Mouse (Mus musculus) stomach, postnatal 0 days (tissue): ENCODE data around the gene Meis2. TPM values are rescaled to one million over a fixed set of nuclear protein-coding genes. Genes with fewer than 3 reads are reported as not detected.
A peak's percentile ranks its signal among the peaks of the same experiment; 100 is the strongest.

ENCODE experiments used
- ATAC-seq: fragments of 200-750 bp; cut with Nextera tagmentation; 2 replicates; pipeline ENCODE4 v1.8.0; 2017; ENCODE audit not compliant: low FRiP score, low TSS enrichment
- DNase-seq: peaks from one replicate; pipeline ENCODE4 v3.0.0-alpha.2; 2016; ENCODE audit warnings: low spot score
- H3K27ac ChIP-seq: fragments of 300-500 bp; sonication (generic); replicated peaks from 2 replicates; pipeline ENCODE4 v1.5.1; 2014; ENCODE audit warnings: mild to moderate bottlenecking, control low read depth
- H3K27me3 ChIP-seq: fragments of 300-500 bp; sonication (generic); 2 replicates; pipeline ENCODE4 v1.6.1; 2014; ENCODE audit warnings: low read length; ENCODE audit not compliant: control insufficient read depth, insufficient read depth
- H3K36me3 ChIP-seq: fragments of 300-500 bp; sonication (generic); 2 replicates; pipeline ENCODE4 v1.6.1; 2014; ENCODE audit warnings: low read length, mixed read lengths; ENCODE audit not compliant: control insufficient read depth, insufficient read depth
- H3K4me1 ChIP-seq: fragments of 300-500 bp; sonication (generic); replicated peaks from 2 replicates; pipeline ENCODE4 v1.6.1; 2014; ENCODE audit warnings: antibody characterized with exemption; ENCODE audit not compliant: control insufficient read depth, insufficient read depth
- H3K4me2 ChIP-seq: fragments of 300-500 bp; sonication (generic); replicated peaks from 2 replicates; pipeline ENCODE4 v1.6.1; 2014; ENCODE audit warnings: low read depth, mild to moderate bottlenecking, control low read depth, moderate library complexity
- H3K4me3 ChIP-seq: fragments of 300-500 bp; sonication (generic); 2 replicates; pipeline ENCODE4 v1.5.1; 2014; ENCODE audit warnings: low read depth, low read length, control low read depth
- H3K9ac ChIP-seq: fragments of 300-500 bp; sonication (generic); 2 replicates; pipeline ENCODE4 v1.6.1; 2014; ENCODE audit warnings: mild to moderate bottlenecking, low read length, control low read depth, mixed read lengths
- H3K9me3 ChIP-seq: fragments of 300-500 bp; sonication (generic); 2 replicates; pipeline ENCODE4 v1.6.1; 2016; ENCODE audit warnings: low read length; ENCODE audit not compliant: control insufficient read depth
- CTCF ChIP-seq: IDR thresholded peaks from 2 replicates; pipeline ENCODE4 v1.5.1; 2016; ENCODE audit warnings: antibody characterized with exemption, low read depth, mild to moderate bottlenecking, moderate library complexity
- EP300 ChIP-seq: optimal IDR thresholded peaks from 2 replicates; pipeline ENCODE3; 2016; ENCODE audit warnings: antibody characterized with exemption
- WGBS: fragments of 180-500 bp; shearing (Covaris S2); extraction: QIAGEN DNeasy Blood & Tissue Kit; methylation state at CpG from one replicate; pipeline ENCODE4 v1.1.7; 2014; 5-methylcytosine and 5-hydroxymethylcytosine counted together
- polyA plus RNA-seq: library from polyadenylated mRNA; unstranded; fragments of >200 nt; fragmentation: Nextera tagmentation; extraction: Ambion mirVana; gene quantifications from 2 replicates; pipeline ENCODE4 v1.2.1, GENCODE M21; 2015

The Meis2 gene
- polyA plus RNA-seq, 1 experiment from 2014 or later = 17.7 TPM

DNA sequence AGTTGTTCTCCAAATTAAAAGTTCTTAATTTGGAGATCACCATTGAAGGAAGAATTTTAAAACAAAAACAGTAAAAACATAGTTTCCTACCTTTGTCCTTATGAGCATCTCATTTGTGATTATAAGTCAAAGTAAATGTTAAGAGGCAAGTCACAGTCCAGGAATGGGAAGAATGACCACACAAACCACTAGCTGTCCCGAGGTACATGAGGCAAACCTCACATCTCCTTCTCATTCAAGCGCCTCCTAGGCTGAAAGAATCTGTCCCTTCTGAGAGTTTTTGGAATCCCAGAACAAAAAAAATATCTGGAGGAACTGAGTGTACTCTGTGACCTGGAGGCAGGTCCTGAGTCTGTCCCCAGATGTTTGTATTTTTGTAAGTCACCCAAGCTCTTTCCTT is 13.2 kb upstream of the Meis2 start:
- Histone ChIP-seq H3K27me3 (no peaks in the 10 kb centered on the region), H3K27ac (no peak overlapping the region), H3K4me2 (no peak overlapping the region), H3K9ac (no peak overlapping the region), H3K36me3 (no peaks in the 10 kb centered on the region), H3K4me3 (no peak overlapping the region), H3K9me3 (peaks cover 2% of the 10 kb centered on the region), H3K4me1 (no peaks in the 10 kb centered on the region)
- no peak for DNase-seq
- ATAC-seq = no peak
- WGBS = 72% methylated on average over 2 of the region's 2 CpGs
- TF ChIP-seq CTCF (no peak), EP300 (no peak)

DNA sequence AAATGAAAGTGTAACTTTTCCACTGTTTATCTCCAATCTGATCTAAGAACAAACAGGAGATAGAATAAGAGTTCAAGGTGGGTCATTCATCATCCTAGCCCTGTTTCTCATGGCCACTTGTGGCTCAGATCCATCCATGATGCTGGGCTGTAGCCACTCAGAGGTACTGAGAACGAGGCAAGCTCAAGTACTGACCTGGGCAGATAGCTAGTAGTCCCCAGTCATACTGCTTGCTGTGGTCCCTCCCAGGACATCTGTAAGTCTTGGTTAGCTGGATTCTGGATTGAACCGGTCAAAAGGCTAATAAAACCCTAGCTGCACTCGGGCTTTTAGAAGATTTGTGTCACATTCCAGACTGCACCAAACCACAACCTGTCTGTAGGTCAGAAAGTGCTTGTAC is 12.1 kb upstream of the Meis2 start:
- no peaks in the 10 kb centered on the region for H3K36me3 ChIP-seq
- no peak overlapping the region for H3K4me3 ChIP-seq
- no peak overlapping the region for H3K9ac ChIP-seq
- whole genome bisulfite sequencing = 74% methylated on average over 3 of the region's 3 CpGs
- H3K4me2 ChIP-seq = no peak overlapping the region
- H3K27me3 ChIP-seq = no peaks in the 10 kb centered on the region
- H3K27ac ChIP-seq = no peak overlapping the region
- peaks cover 2% of the 10 kb centered on the region for H3K9me3 ChIP-seq
- no peaks in the 10 kb centered on the region for H3K4me1 ChIP-seq
- no peak for ATAC-seq
- no peak for DNase-seq
- no peak for TF ChIP-seq CTCF
- no peak for TF ChIP-seq EP300

DNA sequence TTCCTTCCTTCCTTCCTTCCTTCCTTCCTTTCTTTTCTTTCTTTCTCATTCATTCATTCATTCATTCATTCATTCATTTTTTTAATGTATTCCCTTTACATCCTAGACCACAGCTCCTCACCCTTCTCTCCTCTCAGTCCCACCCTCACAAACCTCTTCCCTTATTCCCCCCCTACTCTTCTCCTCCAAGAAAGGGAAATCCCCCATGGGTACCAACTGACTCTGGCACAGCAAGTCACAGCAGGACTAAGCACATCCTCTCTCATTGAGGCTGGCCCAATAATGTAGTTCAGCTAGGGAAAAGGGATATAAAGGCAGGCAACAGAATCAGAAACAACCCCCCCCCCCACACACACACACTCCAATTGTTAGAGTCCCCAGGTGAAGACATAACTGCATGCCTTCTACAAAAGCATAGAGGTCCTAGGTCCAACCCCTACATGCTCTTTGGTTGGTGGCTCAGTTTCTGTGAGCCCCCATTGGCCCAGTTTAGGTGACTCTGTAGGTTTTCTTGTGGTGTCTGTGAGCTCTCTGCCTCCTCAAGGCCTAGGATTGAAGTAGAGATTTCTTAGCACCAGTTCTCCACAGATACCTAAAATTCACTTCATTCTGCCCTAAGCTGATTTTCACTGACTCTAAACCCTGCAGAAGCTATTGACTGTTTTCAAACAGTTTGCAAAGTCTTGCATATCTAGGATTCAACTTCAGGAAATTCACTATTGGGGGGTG is 11.3 kb upstream of the Meis2 start:
- H3K36me3 ChIP-seq = no peaks in the 10 kb centered on the region
- H3K4me3 ChIP-seq = no peak overlapping the region
- no peaks in the 10 kb centered on the region for H3K27me3 ChIP-seq
- no peak overlapping the region for H3K9ac ChIP-seq
- H3K4me2 ChIP-seq = no peak overlapping the region
- DNase-seq = no peak
- no peaks in the 10 kb centered on the region for H3K4me1 ChIP-seq
- TF ChIP-seq CTCF (no peak), EP300 (no peak)
- H3K27ac ChIP-seq = no peak overlapping the region
- H3K9me3 ChIP-seq = peaks cover 2% of the 10 kb centered on the region; the same call in 1 of the 2 replicates
- ATAC-seq = no peak

DNA sequence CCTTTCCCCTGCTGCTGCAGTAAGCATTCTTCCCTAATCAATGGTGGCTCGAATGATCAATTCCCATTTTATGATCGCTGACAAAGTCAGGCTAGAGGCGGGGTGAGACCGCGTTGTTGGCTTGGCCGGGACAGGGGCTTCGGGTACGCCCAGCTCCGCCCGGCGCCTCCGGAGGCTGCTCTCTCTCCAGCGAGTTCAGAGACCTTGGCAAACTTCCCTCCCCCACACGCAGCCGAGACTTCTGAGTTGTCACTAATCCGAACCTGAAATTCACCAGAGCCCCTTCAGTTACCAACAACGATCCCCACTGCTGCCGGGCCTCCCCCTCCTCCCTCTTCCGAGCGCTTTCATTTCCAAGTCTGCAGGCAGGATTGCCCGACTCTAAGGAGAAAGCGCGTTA is 10.3 kb upstream of the Meis2 start:
- TF ChIP-seq CTCF (no peak), EP300 (no peak)
- Histone ChIP-seq H3K9me3 (no peaks in the 10 kb centered on the region), H3K4me1 (no peaks in the 10 kb centered on the region), H3K4me3 (peak overlapping the region; percentile 55), H3K36me3 (no peaks in the 10 kb centered on the region), H3K4me2 (peak overlapping the region; percentile 86), H3K27ac (peak overlapping the region; percentile 63; the same call in 1 of the 2 replicates), H3K9ac (peak overlapping the region; percentile 64), H3K27me3 (no peaks in the 10 kb centered on the region)
- peak; percentile 74 for DNase-seq
- peak; percentile 79; the same call in 1 of the 2 replicates for ATAC-seq
- whole genome bisulfite sequencing = 0% methylated on average over 23 of the region's 23 CpGs

DNA sequence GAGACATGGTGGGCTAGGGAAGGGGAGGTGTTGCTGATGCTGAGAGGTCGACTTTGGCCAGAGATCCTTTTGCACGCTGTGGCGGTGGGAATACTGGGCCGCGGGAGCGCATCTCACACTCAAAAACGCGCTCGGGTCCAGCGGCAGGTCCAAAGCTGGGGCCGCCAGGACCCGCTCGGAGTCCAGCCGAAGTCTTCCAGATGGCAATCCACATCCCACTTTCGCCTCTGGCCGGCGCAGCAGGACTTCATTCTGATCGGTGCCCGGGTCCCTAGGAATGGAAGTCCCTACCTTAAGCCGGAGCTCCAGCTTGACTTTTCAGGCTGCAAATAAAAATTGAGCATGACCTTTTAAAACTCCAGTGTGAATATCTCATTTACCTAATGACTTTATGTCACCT is 9.8 kb upstream of the Meis2 start:
- H3K9ac ChIP-seq = peak overlapping the region; percentile 64
- no peaks in the 10 kb centered on the region for H3K36me3 ChIP-seq
- no peak for ATAC-seq
- peak; percentile 44 for DNase-seq
- no peaks in the 10 kb centered on the region for H3K4me1 ChIP-seq
- no peaks in the 10 kb centered on the region for H3K27me3 ChIP-seq
- peak overlapping the region; percentile 86 for H3K4me2 ChIP-seq
- TF ChIP-seq EP300 (no peak), CTCF (0 out of 2 replicates have a peak, but pooled peaks have one; percentile 17)
- no peaks in the 10 kb centered on the region for H3K9me3 ChIP-seq
- WGBS = 2% methylated on average over 20 of the region's 20 CpGs
- peak overlapping the region; percentile 75 for H3K27ac ChIP-seq
- H3K4me3 ChIP-seq = peak overlapping the region; percentile 55

DNA sequence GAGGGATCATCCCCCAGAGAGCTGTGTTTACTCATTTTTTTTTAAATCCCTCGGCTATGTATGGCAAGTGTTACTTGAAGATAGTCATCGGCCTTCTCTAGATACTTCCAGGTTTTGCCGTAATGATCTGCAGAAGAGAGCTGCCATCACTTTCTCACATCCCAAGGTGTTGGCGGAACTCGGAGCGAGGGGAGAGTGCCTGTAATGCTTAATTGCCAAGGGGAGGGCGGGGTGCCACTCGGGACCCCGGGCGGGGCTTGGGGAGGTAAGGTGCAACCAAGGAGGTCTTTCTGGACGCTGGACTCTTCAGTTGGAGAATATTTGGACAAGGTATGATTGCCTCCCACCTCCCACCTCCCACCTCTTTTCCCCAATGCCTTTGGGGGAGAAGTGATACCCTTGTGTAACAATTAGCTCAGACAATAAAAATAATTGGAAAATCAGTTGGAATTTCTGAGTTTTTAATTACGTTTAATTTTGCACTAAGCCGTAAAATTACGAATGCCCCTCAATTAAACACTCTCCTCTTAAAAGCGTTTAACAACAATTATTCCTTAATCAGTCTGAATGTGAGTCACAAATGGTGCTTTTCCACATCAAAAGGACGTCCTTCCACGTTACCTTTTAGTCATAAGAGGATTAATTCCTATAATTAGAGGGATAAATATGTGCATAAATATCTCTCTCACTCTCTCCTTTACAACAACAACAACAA is 9.2 kb upstream of the Meis2 start:
- DNase-seq = no peak
- H3K27ac ChIP-seq = peak overlapping the region; percentile 67

More for the DNA sequence above, 9.2 kb upstream of the Meis2 start:
- TF ChIP-seq EP300 (no peak), CTCF (no peak)
- Histone ChIP-seq H3K4me2 (peak overlapping the region; percentile 86), H3K9me3 (no peaks in the 10 kb centered on the region), H3K4me1 (no peaks in the 10 kb centered on the region), H3K4me3 (peak overlapping the region; percentile 55; the same call in 1 of the 2 replicates), H3K36me3 (no peaks in the 10 kb centered on the region), H3K27me3 (no peaks in the 10 kb centered on the region), H3K9ac (no peak overlapping the region; the same call in 1 of the 2 replicates)
- ATAC-seq = no peak
- 31% methylated on average over 17 of the region's 17 CpGs for WGBS
